Mouse (Mus musculus) stomach, embryonic 14.5 days (tissue): ENCODE data around the gene Syne3. TPM values are rescaled to one million over a fixed set of nuclear protein-coding genes. Genes with fewer than 3 reads are reported as not detected.

Source experiments
- ATAC-seq: fragments of 200-750 bp; cut with Nextera tagmentation; 2 replicates; pipeline ENCODE4 v1.8.0; 2017; ENCODE audit warnings: low read depth, moderate TSS enrichment; ENCODE audit not compliant: insufficient number of reproducible peaks, insufficient read depth, low FRiP score
- H3K27ac ChIP-seq: fragments of 300-500 bp; sonication (generic); 2 replicates; pipeline ENCODE4 v1.5.1; 2014; ENCODE audit warnings: mild to moderate bottlenecking, low read length, moderate library complexity, mixed read lengths
- H3K27me3 ChIP-seq: fragments of 300-500 bp; sonication (generic); 2 replicates; pipeline ENCODE4 v1.6.1; 2014; ENCODE audit warnings: low read length, control low read depth, mixed read lengths; ENCODE audit not compliant: control insufficient read depth, insufficient read depth
- H3K36me3 ChIP-seq: fragments of 300-500 bp; sonication (generic); 2 replicates; pipeline ENCODE4 v1.6.1; 2014; ENCODE audit warnings: mild to moderate bottlenecking, control low read depth, low read length, moderate library complexity, mixed read lengths; ENCODE audit not compliant: control insufficient read depth, insufficient read depth
- H3K4me1 ChIP-seq: fragments of 300-500 bp; sonication (generic); 2 replicates; pipeline ENCODE4 v1.6.1; 2014; ENCODE audit warnings: low read length, control low read depth, mixed read lengths; ENCODE audit not compliant: control insufficient read depth, insufficient read depth
- H3K4me2 ChIP-seq: fragments of 300-500 bp; sonication (generic); replicated peaks from 2 replicates; pipeline ENCODE4 v1.6.1; 2014; ENCODE audit warnings: low read depth, low read length, control low read depth
- H3K4me3 ChIP-seq: fragments of 300-500 bp; sonication (generic); 2 replicates; pipeline ENCODE4 v1.5.1; 2014; ENCODE audit warnings: low read depth, low read length, control low read depth
- H3K9ac ChIP-seq: fragments of 300-500 bp; sonication (generic); replicated peaks from 2 replicates; pipeline ENCODE4 v1.6.1; 2014; ENCODE audit warnings: low read depth, mild to moderate bottlenecking, control low read depth, low read length, moderate library complexity, mixed read lengths
- H3K9me3 ChIP-seq: fragments of 300-500 bp; sonication (generic); 2 replicates; pipeline ENCODE4 v1.6.1; 2016; ENCODE audit warnings: low read depth, low read length, control low read depth; ENCODE audit not compliant: control insufficient read depth
- WGBS: fragments of 180-500 bp; shearing (Covaris S2); extraction: QIAGEN DNeasy Blood & Tissue Kit; methylation state at CpG from one replicate; pipeline ENCODE4 v1.1.7; 2014; 5-methylcytosine and 5-hydroxymethylcytosine counted together
- polyA plus RNA-seq: library from polyadenylated mRNA; unstranded; fragments of >200 nt; fragmentation: Nextera tagmentation; extraction: Ambion mirVana; gene quantifications from 2 replicates; pipeline ENCODE4 v1.2.1, GENCODE M21; 2014

The Syne3 gene
- polyA plus RNA-seq, 1 experiment from 2014 or later: 0.59 TPM

- ATAC-seq: no peak
- WGBS: 90% methylated on average over 3 of the region's 3 CpGs
- no peak overlapping the region for H3K4me3 ChIP-seq
These were observed 117.4 kb downstream of the Syne3 start for GRCm38 (mm10) chr12:104892245-104892644.

DNA sequence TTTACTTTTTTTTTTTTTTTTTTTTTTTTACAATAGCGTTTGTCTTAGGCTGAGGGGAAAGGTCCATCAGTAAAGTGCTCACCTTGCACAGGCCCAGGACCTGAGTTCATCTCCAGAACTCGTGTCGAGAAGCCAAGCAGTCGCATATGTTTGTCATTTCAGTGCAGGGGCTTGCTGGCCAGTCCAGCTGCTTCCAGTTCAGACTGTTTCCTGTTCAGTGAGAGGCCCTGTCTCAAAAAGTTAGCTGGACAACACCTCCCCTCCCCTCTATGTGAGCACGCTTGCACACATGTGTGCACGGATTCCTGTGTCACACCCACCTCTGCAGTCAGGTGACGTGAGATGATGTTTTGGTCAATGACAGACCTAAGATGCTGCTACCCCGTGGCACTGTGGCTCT is 119.5 kb downstream of the Syne3 start:
- no peak for ATAC-seq
- H3K4me2 ChIP-seq: no peak overlapping the region
- H3K9me3 ChIP-seq: no peaks in the 10 kb centered on the region
- no peaks in the 10 kb centered on the region for H3K27me3 ChIP-seq
- no peaks in the 10 kb centered on the region for H3K4me1 ChIP-seq
- 85% methylated on average over 8 of the region's 8 CpGs for WGBS
- H3K36me3 ChIP-seq: no peaks in the 10 kb centered on the region
- no peak overlapping the region for H3K9ac ChIP-seq
- no peak overlapping the region for H3K27ac ChIP-seq
- H3K4me3 ChIP-seq: no peak overlapping the region

More at GRCm38 (mm10) chr12:104892245-104892644, 117.4 kb downstream of the Syne3 start:
- H3K36me3 ChIP-seq: no peaks in the 10 kb centered on the region
- no peaks in the 10 kb centered on the region for H3K27me3 ChIP-seq
- H3K4me1 ChIP-seq: 0 out of 2 replicates have a peak, but pooled peaks cover 2% of the 10 kb centered on the region
- H3K9ac ChIP-seq: no peak overlapping the region
- no peak overlapping the region for H3K27ac ChIP-seq
- no peak overlapping the region for H3K4me2 ChIP-seq
- no peaks in the 10 kb centered on the region for H3K9me3 ChIP-seq

- Histone ChIP-seq H3K9ac (no peak overlapping the region), H3K27me3 (no peaks in the 10 kb centered on the region), H3K27ac (no peak overlapping the region), H3K4me3 (no peak overlapping the region), H3K4me1 (no peaks in the 10 kb centered on the region), H3K36me3 (no peaks in the 10 kb centered on the region), H3K9me3 (no peaks in the 10 kb centered on the region), H3K4me2 (no peak overlapping the region)
- WGBS: 82% methylated on average over 7 of the region's 7 CpGs
- ATAC-seq: no peak
These were observed 123.5 kb downstream of the Syne3 start for GRCm38 (mm10) chr12:104886104-104886503.

DNA sequence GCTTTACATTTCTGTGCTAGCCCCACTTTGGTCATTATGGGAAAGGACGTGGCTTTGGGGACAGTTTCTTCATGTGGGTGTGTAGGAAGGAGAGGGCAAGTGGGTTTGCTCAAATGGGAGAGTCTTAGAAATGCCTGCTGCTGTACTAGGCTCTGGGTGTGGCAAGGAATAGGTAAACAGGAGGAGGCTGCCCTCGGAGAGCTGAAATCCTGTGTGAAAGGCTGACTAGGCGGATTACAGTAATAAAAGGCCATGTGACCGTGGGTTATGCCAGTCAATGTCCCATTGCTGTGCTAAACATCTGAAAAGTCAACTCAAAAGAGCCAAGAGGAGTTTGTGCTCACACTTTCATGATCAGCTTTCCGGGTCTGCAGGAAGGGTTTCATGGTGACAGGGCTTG is 127.1 kb downstream of the Syne3 start:
- H3K9ac ChIP-seq: no peak overlapping the region
- peak; percentile 68; the same call in 1 of the 2 replicates for ATAC-seq
- no peaks in the 10 kb centered on the region for H3K4me1 ChIP-seq
- no peaks in the 10 kb centered on the region for H3K9me3 ChIP-seq
- H3K4me3 ChIP-seq: no peak overlapping the region
- H3K27ac ChIP-seq: peak overlapping the region; percentile 33; the same call in 1 of the 2 replicates
- H3K4me2 ChIP-seq: no peak overlapping the region
- no peaks in the 10 kb centered on the region for H3K27me3 ChIP-seq
- 55% methylated on average over 5 of the region's 5 CpGs for WGBS
- H3K36me3 ChIP-seq: no peaks in the 10 kb centered on the region

- H3K27ac ChIP-seq: peak overlapping the region; percentile 33; the same call in 1 of the 2 replicates
- peak; percentile 65 for ATAC-seq
These were observed 127.5 kb downstream of the Syne3 start for GRCm38 (mm10) chr12:104882061-104882460.

GRCm38 (mm10) chr12:104881518-104882060 is 128.0 kb downstream of the Syne3 start:
- no peaks in the 10 kb centered on the region for H3K36me3 ChIP-seq
- 64% methylated on average over 4 of the region's 4 CpGs for WGBS
- H3K4me3 ChIP-seq: no peak overlapping the region
- no peaks in the 10 kb centered on the region for H3K27me3 ChIP-seq
- H3K9me3 ChIP-seq: no peaks in the 10 kb centered on the region
- peak overlapping the region; percentile 33; the same call in 1 of the 2 replicates for H3K27ac ChIP-seq
- ATAC-seq: peak; percentile 55
- H3K4me1 ChIP-seq: no peaks in the 10 kb centered on the region
- no peak overlapping the region for H3K9ac ChIP-seq
- no peak overlapping the region for H3K4me2 ChIP-seq

More at GRCm38 (mm10) chr12:104882061-104882460, 127.5 kb downstream of the Syne3 start:
- H3K4me2 ChIP-seq: no peak overlapping the region
- H3K4me1 ChIP-seq: no peaks in the 10 kb centered on the region
- no peaks in the 10 kb centered on the region for H3K36me3 ChIP-seq
- no peaks in the 10 kb centered on the region for H3K9me3 ChIP-seq
- WGBS: 44% methylated on average over 2 of the region's 2 CpGs
- no peaks in the 10 kb centered on the region for H3K27me3 ChIP-seq
- no peak overlapping the region for H3K4me3 ChIP-seq
- no peak overlapping the region for H3K9ac ChIP-seq

GRCm38 (mm10) chr12:104880367-104880766 is 129.2 kb downstream of the Syne3 start:
- no peak for ATAC-seq
- Histone ChIP-seq H3K4me2 (no peak overlapping the region), H3K36me3 (no peaks in the 10 kb centered on the region), H3K9ac (no peak overlapping the region), H3K4me3 (no peak overlapping the region), H3K27ac (no peak overlapping the region), H3K27me3 (no peaks in the 10 kb centered on the region), H3K9me3 (no peaks in the 10 kb centered on the region), H3K4me1 (no peaks in the 10 kb centered on the region)
- WGBS: 71% methylated on average over 12 of the region's 12 CpGs
